Mouse (Mus musculus) thymus, postnatal 25 days (tissue): ENCODE results near the gene Rccd1.

ENCODE experiments used
- DNase-seq: peaks from one replicate; pipeline ENCODE4 v3.0.0; 2022

Rccd1 gene

DNA sequence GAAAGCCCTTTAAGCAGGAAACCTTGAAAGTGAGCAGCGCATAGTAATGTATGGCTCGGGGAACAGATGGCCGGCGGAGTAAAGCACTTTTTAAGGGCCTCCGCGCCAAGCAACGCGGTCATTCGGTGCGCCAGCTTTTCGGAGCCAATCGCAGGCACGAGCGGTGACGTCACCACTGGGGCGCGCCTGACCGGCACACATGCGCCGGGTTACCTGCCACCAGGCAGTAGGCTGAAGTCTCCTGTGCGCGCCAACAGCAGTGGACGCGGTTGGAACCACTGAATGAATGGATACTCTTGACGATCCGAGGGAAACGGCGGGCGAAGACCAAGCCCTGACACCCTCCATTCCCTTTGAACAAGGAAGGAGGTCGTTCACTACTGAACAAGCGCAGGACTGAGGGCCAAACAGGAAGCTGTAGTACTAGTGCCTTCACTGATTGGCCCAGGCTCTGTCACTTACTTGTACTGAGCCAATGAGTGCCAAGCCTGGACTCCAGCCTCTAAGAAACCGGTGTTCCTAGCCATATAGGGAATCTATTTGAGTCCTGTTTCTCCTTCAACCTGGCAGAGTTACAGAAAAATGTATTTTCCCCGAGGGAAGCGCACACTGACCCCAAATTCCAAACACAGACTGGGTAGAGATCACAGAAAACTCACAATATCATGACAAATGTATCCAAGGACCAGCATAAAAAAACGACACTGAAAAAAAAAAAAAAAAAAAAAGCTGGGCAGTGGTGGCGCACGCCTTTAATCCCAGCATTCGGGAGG is at the start of gene Rccd1:
Gene Rccd1, minus strand, starts transcription at position 412 of the 773 bp plus-strand sequence.
- peak; percentile 92 for DNase-seq

DNA sequence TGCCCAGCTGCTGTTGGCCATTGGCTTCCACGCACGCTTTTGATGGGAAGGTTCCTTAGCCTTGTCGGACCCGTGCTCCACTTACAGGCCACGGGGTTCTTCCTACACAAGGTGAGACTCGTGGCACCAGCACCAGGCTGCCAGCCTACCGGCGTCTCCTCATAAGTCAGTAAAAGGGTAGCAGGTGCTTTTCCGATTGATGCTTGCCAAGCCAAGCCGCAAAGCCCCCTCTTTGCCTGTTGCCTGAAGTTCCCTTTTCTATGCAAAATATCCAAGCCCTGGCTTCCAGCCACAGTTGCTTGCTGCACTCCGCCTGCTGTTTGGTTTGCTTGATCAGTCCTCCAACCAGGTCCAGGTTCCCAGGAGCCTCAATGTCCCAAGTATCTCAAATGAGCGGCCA is 49.6 kb upstream of the Rccd1 start:
- DNase-seq: peak; percentile 50

DNA sequence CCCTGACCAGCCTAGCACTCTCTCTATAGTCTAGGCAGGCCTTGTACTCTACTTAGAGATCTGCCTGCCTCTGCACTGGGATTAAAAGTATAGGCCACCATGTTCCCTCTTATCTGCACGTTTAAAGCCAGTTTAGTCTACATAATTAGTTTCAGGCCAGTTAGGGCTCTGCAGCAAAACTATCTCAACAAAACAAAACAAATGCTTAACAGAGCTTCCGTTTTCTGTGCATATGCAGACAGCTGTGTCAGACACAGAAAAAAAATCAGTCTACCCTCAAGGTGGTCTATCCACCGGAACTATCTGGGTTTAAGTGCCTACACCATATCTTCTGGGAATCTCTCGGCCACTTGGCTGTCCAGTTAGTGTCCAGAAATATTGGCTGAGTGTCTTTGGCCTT is 49.1 kb upstream of the Rccd1 start:
- no peak for DNase-seq

DNA sequence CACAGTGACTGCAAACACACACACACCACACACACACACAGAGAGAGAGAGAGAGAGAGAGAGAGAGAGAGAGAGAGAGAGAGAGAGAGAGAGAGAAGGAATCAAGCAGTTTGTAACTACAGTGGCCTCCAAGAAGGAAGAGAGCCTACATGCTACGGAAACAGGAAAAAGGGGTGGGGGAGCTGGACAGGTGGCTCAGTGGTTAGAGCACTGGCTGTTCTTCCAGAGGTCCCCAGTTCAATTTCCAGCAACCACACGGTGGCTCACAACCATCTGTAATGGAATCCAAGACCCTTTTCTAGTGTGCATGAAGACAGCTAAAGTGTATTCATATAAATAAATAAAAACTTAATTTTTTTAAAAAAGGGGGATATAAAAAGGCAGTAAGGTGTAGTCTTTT is 48.4 kb upstream of the Rccd1 start:
- no peak for DNase-seq

DNA sequence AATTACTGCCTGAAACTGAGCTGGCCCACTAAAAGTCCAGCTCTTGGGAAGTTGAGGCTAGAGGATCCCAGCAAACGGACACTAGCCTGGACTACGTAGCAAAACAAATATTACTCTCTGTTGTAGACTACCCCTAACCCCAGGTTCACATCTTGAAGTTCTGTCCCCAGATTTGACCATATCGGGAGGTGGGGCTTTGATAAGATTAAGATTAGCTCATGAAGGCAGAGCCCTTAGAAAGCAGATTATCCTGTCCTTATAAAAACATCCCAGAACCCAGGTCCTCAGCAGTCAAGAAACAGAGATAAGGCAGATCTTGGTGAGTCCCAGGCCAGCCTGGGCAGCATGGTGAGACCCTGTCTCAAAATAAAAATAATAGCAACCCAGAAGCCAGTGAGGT is 47.9 kb upstream of the Rccd1 start:
- no peak for DNase-seq

DNA sequence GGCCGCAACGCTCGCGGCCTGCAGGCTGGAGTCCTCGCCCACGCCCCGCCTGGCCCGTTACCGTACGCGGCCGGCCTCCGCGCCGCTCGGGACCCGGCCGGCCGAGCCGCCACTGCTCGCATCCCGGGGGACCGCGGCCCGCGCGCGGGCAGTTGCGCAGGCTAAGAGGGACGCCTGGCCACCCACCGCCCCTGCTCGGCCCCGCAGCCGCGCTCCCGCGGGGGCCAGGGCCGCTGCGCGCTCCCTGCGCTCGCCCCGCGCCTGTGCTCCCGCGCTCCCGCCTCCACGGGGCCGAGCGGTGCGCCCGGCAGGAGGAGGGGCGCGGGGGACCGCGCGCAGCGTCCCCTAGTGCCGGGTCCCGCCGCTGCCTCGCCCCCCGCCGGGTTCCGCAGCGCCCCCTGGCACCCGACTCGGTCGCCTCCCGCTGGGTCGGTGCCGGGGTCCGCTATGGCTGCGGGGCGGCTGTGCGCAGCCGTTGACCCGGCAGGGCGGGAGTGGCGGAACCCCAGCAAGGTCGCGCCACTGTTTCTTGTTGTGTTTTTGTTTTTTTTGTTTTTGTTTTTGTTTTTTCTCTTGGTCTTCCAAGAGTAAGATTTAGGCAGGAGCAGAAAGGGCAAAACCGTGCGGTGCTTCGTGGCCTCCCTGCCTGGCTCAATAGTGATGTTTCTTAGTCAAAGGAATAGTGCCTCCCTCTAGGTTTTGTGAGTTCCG is 46.9 kb upstream of the Rccd1 start, which contains the start of gene Man2a2:
Gene Man2a2, minus strand, starts transcription at position 335 of the 711 bp plus-strand sequence.
- peak; percentile 93 for DNase-seq

DNA sequence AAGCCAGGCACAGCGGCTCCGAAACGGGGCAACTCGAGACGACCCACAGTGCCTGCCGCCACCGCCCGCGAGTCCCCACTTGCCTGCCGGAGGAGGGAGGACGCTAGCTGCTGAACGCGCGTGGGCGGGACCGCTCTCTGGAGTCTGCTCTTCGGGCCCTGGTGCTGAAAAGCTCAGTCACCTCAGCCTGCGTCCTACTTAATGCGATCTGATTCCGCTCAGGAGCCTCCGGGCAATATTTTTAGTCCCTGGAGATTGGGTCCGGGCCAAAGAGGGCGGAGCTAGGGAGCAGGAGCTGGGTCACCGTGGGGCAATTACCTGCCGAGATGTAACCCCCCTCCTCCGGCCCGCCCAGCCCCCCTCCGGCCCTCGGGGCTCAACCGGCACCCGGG is 46.4 kb upstream of the Rccd1 start:
- DNase-seq: peak; percentile 85

DNA sequence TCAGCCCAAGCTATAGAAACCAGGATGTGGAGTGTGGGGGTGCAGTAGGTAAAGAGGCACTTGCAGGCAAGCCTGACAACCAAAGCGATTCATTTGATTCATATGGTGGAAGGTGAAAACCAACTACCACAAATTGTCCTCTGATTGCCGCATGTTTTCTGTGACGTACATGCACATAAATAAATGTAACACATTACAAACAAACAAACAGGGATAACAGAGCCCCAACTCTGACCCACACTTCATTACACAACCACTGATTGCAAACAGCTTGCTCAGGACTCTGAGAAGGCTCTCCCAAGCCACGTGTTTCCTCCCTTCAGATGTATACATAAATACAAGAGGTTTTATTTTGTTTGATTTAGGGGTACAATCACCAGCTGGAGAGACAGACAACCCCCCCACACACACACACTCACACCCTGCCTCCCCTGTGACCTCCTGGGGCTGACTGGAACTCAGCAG is 45.7 kb upstream of the Rccd1 start:
- peak; percentile 26 for DNase-seq

DNA sequence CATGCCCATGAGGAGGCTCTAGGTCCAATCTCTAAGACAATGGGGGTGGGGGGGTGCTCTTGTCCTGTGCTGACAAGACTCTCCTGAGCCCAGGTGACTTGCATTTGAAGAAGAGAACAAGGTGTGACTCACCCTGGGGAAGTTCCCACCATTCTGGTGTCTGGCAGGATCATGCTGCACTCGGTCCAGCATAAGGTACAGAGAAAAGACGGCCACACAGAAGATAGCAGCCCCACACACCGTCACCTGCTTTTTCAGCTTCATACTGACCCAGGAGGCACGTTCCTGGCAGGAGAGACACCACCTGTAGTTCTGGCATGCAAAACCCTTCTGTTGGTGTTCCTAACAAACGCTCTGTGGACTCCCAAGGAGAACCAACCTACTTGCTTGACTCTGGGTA is 45.2 kb upstream of the Rccd1 start:
- peak; percentile 6 for DNase-seq

DNA sequence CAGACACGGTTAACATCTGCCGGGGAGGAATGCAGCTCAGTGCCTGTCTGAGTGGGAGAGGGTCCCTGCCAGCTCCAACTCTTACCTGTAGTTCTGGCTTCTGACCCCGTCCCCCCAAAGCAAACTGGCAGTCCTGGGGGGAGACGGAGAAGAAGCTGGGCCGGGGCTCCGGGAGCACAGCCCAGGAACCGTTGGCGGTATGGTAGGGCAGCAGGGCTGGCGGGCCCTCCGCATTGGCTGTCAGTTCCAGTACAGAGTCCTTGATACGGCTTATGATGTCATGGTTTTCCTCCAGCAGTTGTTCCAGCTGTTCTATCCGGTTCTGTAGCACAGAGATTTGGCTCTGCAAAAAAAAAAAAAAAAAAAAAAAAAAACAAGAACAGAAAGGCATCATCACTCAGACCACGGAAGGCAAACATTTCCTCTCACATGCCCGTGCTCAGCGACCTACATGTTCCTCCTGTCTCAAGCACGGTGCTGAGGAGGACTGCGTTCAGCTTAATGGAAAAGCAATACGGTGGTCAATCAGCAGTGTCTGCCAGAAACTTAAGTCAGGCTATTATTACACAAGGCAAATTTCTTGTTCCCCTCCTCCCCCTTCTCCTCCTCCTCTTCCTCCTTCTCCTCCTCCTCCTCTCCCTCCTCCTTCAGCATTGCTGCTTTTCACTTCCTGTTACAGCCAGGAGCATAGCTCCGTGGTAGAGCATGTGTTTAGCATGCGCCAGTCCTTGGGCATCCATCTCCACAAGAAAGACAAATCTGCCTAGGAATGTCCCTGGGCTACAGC is 44.6 kb upstream of the Rccd1 start:
- DNase-seq: peak; percentile 35

DNA sequence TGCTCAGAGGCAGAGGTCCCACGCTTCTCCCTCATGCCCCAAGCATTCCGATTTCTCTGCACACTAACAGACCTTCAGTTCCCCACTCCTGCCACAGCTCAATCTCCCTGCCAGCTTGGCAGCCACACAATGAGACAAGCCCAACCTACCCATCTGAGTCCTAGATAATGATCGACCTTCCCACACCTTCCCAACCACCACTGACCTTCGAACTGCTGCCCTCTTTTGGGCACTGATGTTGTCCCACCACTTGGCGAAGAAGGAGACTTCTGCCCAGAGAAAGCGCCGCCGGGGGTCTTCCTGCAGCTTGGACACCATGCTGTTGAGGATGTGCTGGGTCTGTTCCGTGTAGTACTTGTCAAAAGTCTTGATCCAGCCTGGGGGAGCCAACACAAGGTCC is 43.8 kb upstream of the Rccd1 start:
- DNase-seq: no peak

DNA sequence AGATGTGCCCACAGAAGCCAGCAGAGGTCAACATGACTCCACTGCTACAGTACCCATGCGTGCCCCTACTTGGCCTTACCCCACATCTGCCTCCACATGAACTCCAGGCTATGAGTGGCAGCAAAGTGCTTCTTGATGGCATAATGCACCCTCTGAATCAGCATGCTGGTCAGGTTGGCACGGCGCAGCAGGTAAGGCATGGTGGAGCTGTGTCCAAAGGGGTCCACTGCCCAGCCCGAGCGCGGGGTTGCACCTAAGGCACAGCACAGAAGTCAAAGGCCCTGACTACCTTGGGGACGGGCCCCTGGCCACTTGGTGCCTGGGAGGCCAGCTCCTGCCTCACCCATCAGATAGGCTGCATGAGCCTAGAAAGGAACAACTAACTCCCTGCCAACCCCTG is 43.0 kb upstream of the Rccd1 start:
- no peak for DNase-seq

DNA sequence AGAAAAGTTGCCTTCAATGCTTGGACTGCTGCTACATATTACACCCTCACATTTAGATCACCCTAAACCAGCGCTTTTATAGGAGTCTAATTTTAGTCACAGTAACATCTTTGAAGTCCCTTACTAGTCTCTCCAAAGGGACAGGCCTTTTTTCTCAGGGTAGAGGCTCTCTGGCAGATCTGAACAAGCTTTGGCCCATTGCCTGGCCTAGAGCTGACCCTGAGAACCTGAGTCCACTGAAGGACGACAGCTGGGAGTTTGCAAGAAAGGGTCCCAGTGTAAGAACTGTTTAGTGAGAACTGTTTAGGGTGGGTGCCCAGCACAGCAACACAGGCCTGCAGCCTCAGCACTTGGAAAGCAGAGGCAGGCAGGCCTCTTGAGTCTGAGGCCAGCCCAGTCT is 41.5 kb upstream of the Rccd1 start:
- DNase-seq: no peak

DNA sequence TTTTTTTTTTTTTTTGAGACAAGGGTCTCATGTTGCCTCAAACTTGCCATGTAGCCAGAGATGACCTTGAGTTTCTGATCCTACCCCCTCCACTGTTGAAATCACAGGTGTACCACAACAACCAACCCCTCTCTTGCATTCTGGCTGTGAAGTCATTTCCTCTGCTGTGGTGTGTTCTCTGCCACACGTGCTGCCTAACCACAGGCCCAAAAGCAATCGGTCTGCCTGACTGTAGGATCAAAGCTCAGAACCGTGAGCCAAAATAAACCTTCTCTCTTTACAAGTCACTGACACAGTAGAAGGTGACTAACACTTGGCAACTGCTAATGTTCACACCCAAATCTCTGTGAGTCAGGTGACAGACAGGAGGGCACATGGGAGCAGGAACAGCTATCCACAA is 36.2 kb upstream of the Rccd1 start:
- no peak for DNase-seq

DNA sequence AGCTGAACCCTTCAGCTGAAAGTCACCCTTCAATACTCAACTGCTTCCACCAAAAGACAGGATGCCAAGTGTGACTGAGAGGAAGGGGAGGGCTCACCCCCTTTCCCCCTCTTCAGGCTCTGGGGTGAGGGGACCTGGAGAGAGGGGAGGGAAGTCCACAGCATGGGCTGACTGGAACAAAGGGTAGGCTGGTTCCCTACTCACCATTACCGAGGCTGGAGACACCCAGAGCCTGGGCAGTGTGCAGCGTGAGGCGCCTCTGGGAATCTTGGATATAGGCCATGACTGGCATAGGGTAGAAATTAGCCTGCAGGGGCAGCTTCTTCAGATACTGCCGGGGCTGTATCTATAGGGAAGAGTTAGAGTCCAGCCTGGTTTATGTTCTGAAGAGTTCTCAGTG is 33.8 kb upstream of the Rccd1 start:
- DNase-seq: no peak

DNA sequence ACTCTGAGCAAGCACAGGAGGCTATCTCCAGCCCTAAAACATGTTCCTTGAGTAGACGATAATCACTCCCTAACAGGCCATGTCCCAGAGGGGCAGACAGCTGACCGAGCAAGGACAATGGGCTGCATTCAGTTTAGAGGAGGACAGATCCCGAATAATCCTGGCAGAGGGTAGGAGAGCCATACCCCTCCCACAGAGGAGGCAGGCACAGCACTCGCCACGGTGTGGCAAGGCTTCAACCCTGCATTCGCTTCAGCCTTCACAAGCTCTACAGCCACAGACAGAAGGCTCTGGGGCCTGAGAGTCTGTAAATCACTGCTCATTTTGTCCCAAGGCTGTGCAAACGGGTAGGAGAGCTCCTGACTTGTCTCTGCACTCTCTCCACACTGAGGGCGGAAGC is 32.9 kb upstream of the Rccd1 start:
- no peak for DNase-seq

DNA sequence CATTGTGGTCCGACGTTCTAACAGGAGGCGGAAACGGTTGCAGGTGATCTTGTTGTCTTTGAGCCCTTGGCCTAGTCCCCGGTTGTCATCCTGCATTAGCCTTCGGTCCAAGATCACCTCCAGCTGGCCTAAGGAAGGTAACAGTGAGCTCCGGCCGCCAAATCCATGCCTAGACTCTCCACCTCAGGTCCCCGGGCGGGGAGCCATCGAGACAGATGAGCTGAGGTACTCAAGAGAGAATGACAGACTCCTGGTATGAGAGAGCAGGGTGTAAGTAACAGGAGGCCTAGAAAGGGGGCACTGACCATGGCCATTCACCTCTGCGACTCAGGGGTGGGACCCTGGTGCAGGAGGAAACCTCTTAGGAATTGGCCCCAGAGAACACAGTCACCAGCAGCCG is 32.1 kb upstream of the Rccd1 start:
- DNase-seq: no peak

DNA sequence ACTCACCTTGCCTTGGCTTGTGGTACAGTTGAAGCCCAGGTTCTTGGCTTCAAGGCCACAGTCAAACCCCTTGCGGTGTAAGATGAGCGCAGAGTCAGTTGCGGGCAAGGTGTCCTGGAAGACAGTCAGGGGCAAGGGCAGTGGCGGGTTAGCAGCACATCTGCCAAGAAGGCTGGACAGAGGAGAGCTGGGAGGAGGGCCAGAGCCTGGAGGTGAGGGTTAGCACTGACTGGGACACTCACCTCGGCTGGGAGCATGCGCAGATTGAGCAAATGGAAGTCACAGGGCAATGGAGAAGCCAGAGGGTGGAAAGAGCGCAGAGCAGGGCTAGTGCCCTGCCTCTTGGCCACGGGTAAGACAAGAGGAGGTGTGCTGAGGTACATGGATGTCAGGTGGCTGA is 28.7 kb upstream of the Rccd1 start:
- no peak for DNase-seq

DNA sequence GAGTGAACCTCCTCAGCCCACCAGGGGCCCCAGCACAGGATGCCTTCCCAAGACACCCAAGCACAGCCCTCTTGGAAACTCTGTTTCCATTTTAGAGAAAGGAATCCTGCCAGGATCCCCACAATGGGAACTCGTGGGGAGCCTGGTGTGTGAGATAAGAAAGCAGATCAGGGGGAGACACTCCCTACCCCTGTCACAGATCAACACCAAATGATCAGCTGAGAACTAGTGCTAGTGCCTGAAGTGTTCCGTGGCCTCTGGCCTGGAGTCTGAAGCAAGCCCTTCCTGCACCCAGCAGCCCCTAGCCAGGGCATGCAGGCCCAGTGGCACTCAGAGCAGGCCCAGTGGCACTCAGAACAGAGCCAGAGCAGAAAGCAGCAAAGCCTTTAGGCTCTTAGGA is 26.6 kb upstream of the Rccd1 start:
- no peak for DNase-seq

DNA sequence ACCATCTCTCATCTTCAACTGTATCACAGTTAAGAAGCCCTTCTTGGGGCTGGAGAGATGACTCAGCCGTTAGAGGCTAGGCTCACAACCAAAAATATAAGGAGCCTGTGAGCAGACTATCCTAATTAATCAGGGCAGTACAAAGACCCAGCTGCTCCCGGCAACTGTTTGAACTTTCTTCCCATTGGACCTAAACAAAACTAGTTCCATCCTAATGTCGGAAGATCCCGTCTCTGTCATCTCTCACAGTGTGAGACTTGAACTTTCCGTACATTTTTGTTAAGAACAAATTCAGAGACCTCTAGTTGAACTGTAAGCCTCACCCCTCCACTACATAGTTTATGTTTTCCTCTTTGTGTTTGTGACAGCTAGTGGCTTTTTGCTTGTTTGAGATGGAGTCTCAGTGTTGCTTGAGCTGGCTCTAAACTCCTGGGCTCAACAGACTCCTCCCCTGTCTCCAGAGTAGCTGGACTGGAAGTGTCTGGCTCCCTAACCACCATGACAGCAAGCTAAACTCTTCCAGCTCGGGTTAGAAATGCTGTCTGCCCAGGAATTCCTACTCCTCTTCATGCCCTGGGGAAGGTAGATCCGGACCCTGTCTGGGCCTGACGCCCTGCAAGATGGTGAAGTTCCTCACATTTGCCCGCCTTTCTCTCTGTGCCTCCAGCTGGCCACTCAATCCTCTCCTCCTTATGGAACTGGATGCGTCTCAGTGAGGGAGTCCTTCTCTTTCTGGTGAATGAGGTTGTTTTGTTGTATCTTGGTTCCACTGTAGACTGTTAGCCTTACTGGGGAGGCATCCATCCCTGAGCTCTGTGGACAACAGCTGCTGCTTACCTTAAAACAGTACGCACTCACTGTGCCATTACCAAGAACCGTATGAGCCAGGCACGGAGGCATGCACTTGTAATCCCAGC is 23.7 kb upstream of the Rccd1 start:
- DNase-seq: no peak

DNA sequence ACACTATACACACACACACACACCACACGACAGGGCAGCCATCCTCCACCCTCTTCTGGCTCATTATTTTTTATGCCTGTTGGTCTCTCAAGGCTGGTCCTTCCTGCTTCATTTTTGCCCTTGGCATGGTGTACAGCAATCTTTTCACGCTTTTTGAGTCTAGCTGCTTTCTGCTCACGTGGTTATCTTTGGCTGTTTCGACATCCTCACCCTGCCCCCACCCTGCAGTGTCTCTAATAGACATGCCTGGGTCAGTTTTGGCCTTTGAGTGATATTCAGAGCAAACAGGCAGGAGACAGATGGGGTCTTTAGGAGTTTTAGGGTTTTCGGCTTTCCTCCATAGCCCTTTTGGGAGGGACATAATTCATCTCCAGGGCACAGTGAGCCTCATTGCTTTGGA is 22.6 kb upstream of the Rccd1 start:
- DNase-seq: no peak

DNA sequence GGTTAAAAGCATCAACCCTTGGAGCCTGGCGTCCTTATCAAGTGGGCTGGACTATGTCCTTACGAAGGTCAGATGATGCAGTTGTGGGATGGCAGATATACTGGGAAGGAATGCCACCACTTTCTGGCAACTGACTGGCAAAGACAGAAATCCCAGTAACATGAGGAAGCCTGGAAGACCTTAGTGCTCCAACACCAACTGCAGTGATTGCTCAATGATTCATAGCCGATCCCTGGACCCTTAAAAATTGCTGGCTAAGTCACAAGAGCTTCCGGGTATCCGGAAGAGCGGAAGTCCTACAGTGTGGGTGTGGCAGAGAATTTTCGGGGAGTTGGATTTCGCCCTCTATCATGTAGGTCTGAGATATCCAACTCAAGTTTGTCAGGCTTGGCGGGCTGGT is 21.9 kb upstream of the Rccd1 start:
- DNase-seq: no peak
